Mouse (Mus musculus) ES-E14 (cell line): ENCODE data around the gene Nup153.

Source experiments
- CHD2 ChIP-seq: IDR thresholded peaks from 2 replicates; pipeline ENCODE4 v1.6.1; 2014; ENCODE audit warnings: mild to moderate bottlenecking, low read depth, low read length, inconsistent platforms
- HCFC1 ChIP-seq: IDR thresholded peaks from 2 replicates; pipeline ENCODE4 v1.6.1; 2012; ENCODE audit warnings: low read length, inconsistent platforms, borderline replicate concordance; ENCODE audit not compliant: insufficient read depth
- ZC3H11A ChIP-seq: IDR thresholded peaks from 2 replicates; pipeline ENCODE4 v1.6.1; 2012; ENCODE audit warnings: low read depth, mild to moderate bottlenecking, inconsistent platforms, low read length, borderline replicate concordance
- ZNF384 ChIP-seq: IDR thresholded peaks from 2 replicates; pipeline ENCODE4 v1.6.1; 2012; ENCODE audit warnings: low read depth, low read length, inconsistent platforms

DNA sequence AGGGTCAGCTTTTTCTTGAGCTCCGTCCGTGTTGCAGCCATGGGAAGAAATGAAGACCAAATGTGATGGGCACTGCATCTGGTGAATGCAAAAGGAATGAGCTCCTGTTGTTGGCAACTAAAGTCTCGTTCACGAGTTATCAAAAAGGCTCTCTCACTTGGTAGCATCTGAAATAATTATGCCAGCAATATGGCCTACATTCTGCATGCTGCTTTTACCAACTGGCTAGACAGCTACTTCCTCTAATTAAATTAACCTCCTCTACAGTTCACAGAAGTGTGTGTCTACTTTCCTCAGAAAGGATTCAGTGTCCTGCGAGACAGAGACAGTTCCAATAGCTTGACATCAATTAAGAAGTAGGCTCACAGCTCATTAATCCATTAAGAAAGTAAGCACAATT is 73.2 kb downstream of the Nup153 start:
- TF ChIP-seq ZNF384 (no peak), ZC3H11A (no peak), CHD2 (no peak), HCFC1 (no peak)
